Mouse (Mus musculus) intestine, embryonic 16.5 days (tissue): Measurements from ENCODE around the gene Galns. TPM values are rescaled to one million over a fixed set of nuclear protein-coding genes. Genes with fewer than 3 reads are reported as not detected.
"Not testable (repeated sequence)": the region's sequence is repeated elsewhere in the genome, so short reads cannot be mapped to it uniquely, and the experiment has no call there.

Experiments
- ATAC-seq: fragments of 200-750 bp; cut with Nextera tagmentation; 2 replicates; pipeline ENCODE4 v1.8.0; 2017; ENCODE audit warnings: moderate TSS enrichment, moderate library complexity
- H3K27ac ChIP-seq: fragments of 300-500 bp; sonication (generic); 2 replicates; pipeline ENCODE4 v1.5.1; 2014; ENCODE audit warnings: mild to moderate bottlenecking, low read length
- H3K27me3 ChIP-seq: fragments of 300-500 bp; sonication (generic); replicated peaks from 2 replicates; pipeline ENCODE4 v1.6.1; 2014; ENCODE audit warnings: low read length, control low read depth, mixed read lengths; ENCODE audit not compliant: control insufficient read depth, insufficient read depth
- H3K36me3 ChIP-seq: fragments of 300-500 bp; sonication (generic); 2 replicates; pipeline ENCODE4 v1.6.1; 2014; ENCODE audit warnings: low read length, control low read depth; ENCODE audit not compliant: control insufficient read depth, insufficient read depth
- H3K4me1 ChIP-seq: fragments of 300-500 bp; sonication (generic); 2 replicates; pipeline ENCODE4 v1.6.1; 2014; ENCODE audit warnings: low read length, control low read depth, mixed read lengths; ENCODE audit not compliant: control insufficient read depth, insufficient read depth
- H3K4me2 ChIP-seq: fragments of 300-500 bp; sonication (generic); 2 replicates; pipeline ENCODE4 v1.6.1; 2014; ENCODE audit warnings: low read depth, low read length, control low read depth
- H3K4me3 ChIP-seq: fragments of 300-500 bp; sonication (generic); 2 replicates; pipeline ENCODE4 v1.5.1; 2014; ENCODE audit warnings: mild to moderate bottlenecking, low read length
- H3K9ac ChIP-seq: fragments of 300-500 bp; sonication (generic); 2 replicates; pipeline ENCODE4 v1.6.1; 2014; ENCODE audit warnings: low read depth, low read length
- H3K9me3 ChIP-seq: fragments of 300-500 bp; sonication (generic); 2 replicates; pipeline ENCODE4 v1.6.1; 2016; ENCODE audit warnings: low read length, control low read depth; ENCODE audit not compliant: control insufficient read depth
- WGBS: fragments of 180-500 bp; shearing (Covaris S2); extraction: QIAGEN DNeasy Blood & Tissue Kit; methylation state at CpG from one replicate; pipeline ENCODE4 v1.1.7; 2014; 5-methylcytosine and 5-hydroxymethylcytosine counted together
- polyA plus RNA-seq: library from polyadenylated mRNA; unstranded; fragments of >200 nt; fragmentation: Nextera tagmentation; extraction: Ambion mirVana; gene quantifications from 2 replicates; pipeline ENCODE4 v1.2.1, GENCODE M21; 2015

Galns gene
- polyA plus RNA-seq, 1 experiment from 2014 or later, result 22.4 TPM

- H3K4me3 ChIP-seq, result no peak overlapping the region; the same call in 1 of the 2 replicates
- WGBS, result 29% methylated on average over 3 of the region's 3 CpGs
- peaks cover 25% of the 10 kb centered on the region; the same call in 1 of the 2 replicates for H3K36me3 ChIP-seq
- no peak for ATAC-seq
- no peaks in the 10 kb centered on the region for H3K9me3 ChIP-seq
- no peaks in the 10 kb centered on the region for H3K27me3 ChIP-seq
- H3K9ac ChIP-seq, result no peak overlapping the region
- peaks cover 40% of the 10 kb centered on the region for H3K4me1 ChIP-seq
- peak overlapping the region; percentile 50; the same call in 1 of the 2 replicates for H3K4me2 ChIP-seq
- peak overlapping the region; percentile 94 for H3K27ac ChIP-seq
Observed at GRCm38 (mm10) chr8:122574264-122574663, 37.0 kb downstream of the Galns start.

GRCm38 (mm10) chr8:122573577-122573976 lies 37.7 kb downstream of the Galns start:
- no peak for ATAC-seq
- Histone ChIP-seq H3K4me3 (no peak overlapping the region), H3K4me2 (no peak overlapping the region), H3K36me3 (peaks cover 25% of the 10 kb centered on the region; the same call in 1 of the 2 replicates), H3K4me1 (peaks cover 45% of the 10 kb centered on the region), H3K9me3 (no peaks in the 10 kb centered on the region), H3K27ac (peak overlapping the region; percentile 94), H3K27me3 (no peaks in the 10 kb centered on the region), H3K9ac (peak overlapping the region; percentile 33)
- WGBS, result 55% methylated on average over 9 of the region's 9 CpGs

GRCm38 (mm10) chr8:122573176-122573575 lies 38.1 kb downstream of the Galns start:
- not testable (repeated sequence) for ATAC-seq, H3K4me3 ChIP-seq, H3K9ac ChIP-seq, H3K27me3 ChIP-seq, H3K4me2 ChIP-seq, H3K9me3 ChIP-seq
- H3K4me1 ChIP-seq, result peaks cover 45% of the 10 kb centered on the region
- peaks cover 25% of the 10 kb centered on the region; the same call in 1 of the 2 replicates for H3K36me3 ChIP-seq
- H3K27ac ChIP-seq, result peak overlapping the region; percentile 94; the same call in 1 of the 2 replicates
- 45% methylated on average over 4 of the region's 4 CpGs for WGBS

DNA sequence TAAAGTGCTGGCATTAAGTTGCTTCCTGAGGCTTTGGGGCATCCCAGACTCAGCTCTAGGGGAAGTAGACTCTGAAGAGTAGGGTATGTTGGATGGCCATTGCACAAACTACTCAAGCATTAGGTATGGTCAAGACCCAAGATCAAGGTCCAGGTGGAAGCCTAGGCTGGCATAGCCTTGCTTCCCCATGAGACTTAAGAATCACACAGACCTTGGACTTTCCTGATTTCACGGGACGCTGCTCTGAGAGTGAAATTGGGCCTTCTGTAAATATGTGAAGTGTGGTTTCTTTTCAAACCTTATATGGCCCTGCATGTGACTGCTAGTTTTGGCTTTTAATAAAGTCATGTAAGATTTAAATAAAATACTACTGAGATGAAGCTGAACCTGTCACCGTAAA lies 38.5 kb downstream of the Galns start:
- peak overlapping the region; percentile 23 for H3K27ac ChIP-seq

GRCm38 (mm10) chr8:122571750-122572267 lies 39.5 kb downstream of the Galns start:
- H3K36me3 ChIP-seq, result peaks cover 25% of the 10 kb centered on the region; the same call in 1 of the 2 replicates
- no peak for ATAC-seq
- H3K9me3 ChIP-seq, result no peaks in the 10 kb centered on the region
- H3K4me3 ChIP-seq, result no peak overlapping the region
- no peak overlapping the region for H3K4me2 ChIP-seq
- no peaks in the 10 kb centered on the region for H3K27me3 ChIP-seq
- H3K9ac ChIP-seq, result peak overlapping the region; percentile 0; the same call in 1 of the 2 replicates
- H3K27ac ChIP-seq, result no peak overlapping the region
- 91% methylated on average over 17 of the region's 17 CpGs for WGBS
- peaks cover 44% of the 10 kb centered on the region for H3K4me1 ChIP-seq

More for the DNA sequence above, 38.5 kb downstream of the Galns start:
- Histone ChIP-seq H3K27me3 (no peaks in the 10 kb centered on the region), H3K4me2 (no peak overlapping the region), H3K4me1 (peaks cover 45% of the 10 kb centered on the region), H3K36me3 (peaks cover 25% of the 10 kb centered on the region; the same call in 1 of the 2 replicates), H3K9ac (no peak overlapping the region), H3K4me3 (no peak overlapping the region), H3K9me3 (no peaks in the 10 kb centered on the region)
- WGBS, result 83% methylated on average over 3 of the region's 3 CpGs
- ATAC-seq, result no peak

- H3K4me3 ChIP-seq, result no peak overlapping the region
- H3K36me3 ChIP-seq, result peaks cover 25% of the 10 kb centered on the region; the same call in 1 of the 2 replicates
- no peak for ATAC-seq
- no peaks in the 10 kb centered on the region for H3K27me3 ChIP-seq
- H3K9me3 ChIP-seq, result no peaks in the 10 kb centered on the region
- WGBS, result 92% methylated on average over 11 of the region's 11 CpGs
- no peak overlapping the region for H3K4me2 ChIP-seq
- peaks cover 50% of the 10 kb centered on the region for H3K4me1 ChIP-seq
- H3K9ac ChIP-seq, result no peak overlapping the region; the same call in 1 of the 2 replicates
- no peak overlapping the region for H3K27ac ChIP-seq
Observed at GRCm38 (mm10) chr8:122571153-122571552, 40.1 kb downstream of the Galns start.

DNA sequence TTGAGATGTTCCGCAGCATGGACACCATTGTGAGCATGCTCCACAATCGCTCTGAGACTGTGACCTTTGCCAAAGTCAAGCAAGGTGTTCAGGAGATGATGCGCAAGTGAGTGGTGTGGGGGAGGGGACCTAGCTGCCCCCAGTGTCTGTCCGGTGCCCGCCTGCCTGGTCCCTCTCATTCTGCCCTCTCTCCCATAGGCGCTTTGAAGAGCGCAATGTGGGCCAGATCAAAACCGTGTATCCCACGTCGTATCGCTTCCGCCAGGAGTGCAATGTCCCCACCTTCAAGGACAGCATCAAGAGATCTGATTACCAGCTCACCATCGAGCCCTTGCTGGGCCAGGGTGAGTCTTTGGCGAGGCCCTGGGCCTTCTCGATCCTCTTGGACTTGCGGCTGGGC lies 41.3 kb downstream of the Galns start:
- H3K9me3 ChIP-seq, result no peaks in the 10 kb centered on the region
- 96% methylated on average over 16 of the region's 16 CpGs for WGBS
- ATAC-seq, result no peak
- H3K4me3 ChIP-seq, result no peak overlapping the region
- H3K27me3 ChIP-seq, result no peaks in the 10 kb centered on the region
- no peak overlapping the region for H3K27ac ChIP-seq
- H3K9ac ChIP-seq, result no peak overlapping the region
- peaks cover 43% of the 10 kb centered on the region for H3K4me1 ChIP-seq
- H3K36me3 ChIP-seq, result peaks cover 25% of the 10 kb centered on the region; the same call in 1 of the 2 replicates
- H3K4me2 ChIP-seq, result no peak overlapping the region

DNA sequence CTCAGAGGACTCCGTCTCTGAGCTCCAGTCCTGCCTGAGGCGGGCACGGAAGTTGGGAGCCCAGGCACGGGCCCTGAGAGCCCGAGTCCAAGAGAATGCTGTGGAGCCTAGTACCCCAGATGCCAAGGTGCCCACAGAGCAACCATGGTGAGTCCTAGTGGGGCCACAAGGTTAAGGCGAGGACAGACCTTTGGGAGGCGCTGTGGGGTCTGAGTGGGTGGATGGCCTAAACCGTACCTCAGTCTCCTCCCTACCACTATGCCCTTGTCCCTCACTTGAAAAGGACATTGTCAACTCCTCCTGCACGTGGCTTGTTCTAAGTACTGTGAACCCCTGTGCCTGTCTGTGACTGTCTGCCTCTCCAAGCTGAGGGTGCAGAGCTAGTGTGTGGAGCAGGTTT lies 41.9 kb downstream of the Galns start:
- H3K4me1 ChIP-seq, result peaks cover 39% of the 10 kb centered on the region
- H3K27ac ChIP-seq, result peak overlapping the region; percentile 2; the same call in 1 of the 2 replicates
- H3K4me3 ChIP-seq, result peak overlapping the region; percentile 92
- H3K27me3 ChIP-seq, result no peaks in the 10 kb centered on the region
- no peaks in the 10 kb centered on the region for H3K9me3 ChIP-seq
- peak overlapping the region; percentile 66 for H3K4me2 ChIP-seq
- 62% methylated on average over 9 of the region's 9 CpGs for WGBS
- peak overlapping the region; percentile 96 for H3K9ac ChIP-seq
- peaks cover 25% of the 10 kb centered on the region; the same call in 1 of the 2 replicates for H3K36me3 ChIP-seq
- ATAC-seq, result no peak

- ATAC-seq, result no peak
- H3K9ac ChIP-seq, result peak overlapping the region; percentile 96
- H3K4me2 ChIP-seq, result peak overlapping the region; percentile 66
- H3K27ac ChIP-seq, result peak overlapping the region; percentile 2; the same call in 1 of the 2 replicates
- no peaks in the 10 kb centered on the region for H3K27me3 ChIP-seq
- WGBS, result 7% methylated on average over 10 of the region's 10 CpGs
- peak overlapping the region; percentile 92 for H3K4me3 ChIP-seq
- H3K4me1 ChIP-seq, result peaks cover 39% of the 10 kb centered on the region
- no peaks in the 10 kb centered on the region for H3K9me3 ChIP-seq
- peaks cover 25% of the 10 kb centered on the region; the same call in 1 of the 2 replicates for H3K36me3 ChIP-seq
Observed at GRCm38 (mm10) chr8:122568881-122569309, 42.4 kb downstream of the Galns start.
